In genomic region chr15:83534960-83535889, GRCm38 (mm10) we compare ENCODE assay signal across 10 mouse cellular contexts. TPM values are rescaled to one million over a fixed set of nuclear protein-coding genes. Genes with fewer than 3 reads are reported as not detected.
A peak's percentile ranks its signal among the peaks of the same experiment; 100 is the strongest.
DNase-seq lines count a peak whose midpoint lies in the region; ATAC-seq and TF ChIP-seq lines count a peak whose summit lies in the region.
"Had no signal": no experiment of that assay in that cellular context is flagged by ENCODE, and none has a peak within 500 bp of the region (broad histone marks: within the 10 kb centered on the region; RNA-seq: fewer than 3 reads in every experiment).

No protein-coding gene starts in this region.

- no peak for DNase-seq in liver, postnatal 0 days
- peak; percentile 60 for DNase-seq in intestine, embryonic 14.5 days (ENCODE audit: low spot score)
- DNase-seq in left cerebral cortex, postnatal 4 days, result no peak
- DNase-seq in retina, postnatal 1 day, result no peak
- no peak for DNase-seq in cerebellum, adult 9-10 months
- DNase-seq: cerebellum, adult 9-11 months; midbrain, embryonic 14.5 days had no signal

- no peak for TF ChIP-seq CTCF in liver, postnatal 0 days (IDR thresholded peaks at IDR 0.05; ENCODE audit: low read depth)
- no peak for TF ChIP-seq CTCF in bone marrow macrophage, adult 2 months (IDR thresholded peaks at IDR 0.05; ENCODE audit: low read depth, low read length)

- H3K9ac ChIP-seq in liver, embryonic 12.5 days, result no peak overlapping the region
- H3K9ac ChIP-seq in liver, postnatal 0 days (replicated peaks), result no peak overlapping the region
- H3K9ac ChIP-seq in intestine, embryonic 14.5 days (ENCODE audit: low read length), result no peak overlapping the region

- ATAC-seq in liver, embryonic 12.5 days, result no peak
- ATAC-seq in liver, postnatal 0 days, result no peak
- ATAC-seq in intestine, embryonic 14.5 days (replicated peaks; ENCODE audit: low FRiP score, low TSS enrichment, low read depth), result peak; percentile 69

- intact Hi-C loops in left cerebral cortex, postnatal 4 days (cut with DNase I), result no loop called here

- TF ChIP-seq EP300 in liver, postnatal 0 days (IDR thresholded peaks at IDR 0.05; ENCODE audit: low read depth), result no peak

- H3K9me3 ChIP-seq in liver, embryonic 12.5 days (replicated peaks), result no peaks in the 10 kb centered on the region
- H3K9me3 ChIP-seq in liver, postnatal 0 days (ENCODE audit: low read length), result no peaks in the 10 kb centered on the region
- no peaks in the 10 kb centered on the region for H3K9me3 ChIP-seq in intestine, embryonic 14.5 days (ENCODE audit: control insufficient read depth, low read length)

- H3K27me3 ChIP-seq in liver, embryonic 12.5 days (replicated peaks), result peaks cover 16% of the 10 kb centered on the region
- H3K27me3 ChIP-seq in liver, postnatal 0 days (ENCODE audit: insufficient read depth, low read length), result no peaks in the 10 kb centered on the region
- no peaks in the 10 kb centered on the region for H3K27me3 ChIP-seq in intestine, embryonic 14.5 days (replicated peaks; ENCODE audit: control insufficient read depth, insufficient read depth, low read length)
- peaks cover 4% of the 10 kb centered on the region for H3K27me3 ChIP-seq in myocyte (ENCODE audit: control insufficient read depth, insufficient read depth, insufficient read length)

- H3K79me2 ChIP-seq in myocyte (ENCODE audit: control insufficient read depth, insufficient read depth), result no peaks in the 10 kb centered on the region

- H3K27ac ChIP-seq in liver, embryonic 12.5 days, result 0 out of 2 replicates have a peak overlapping the region, but pooled peaks have one; percentile 23
- H3K27ac ChIP-seq in liver, postnatal 0 days (ENCODE audit: low read depth), result no peak overlapping the region
- H3K27ac ChIP-seq in bone marrow macrophage, adult 2 months (ENCODE audit: insufficient read depth, low read depth, low read length), result peak overlapping the region; percentile 34
- peak overlapping the region; percentile 57; the same call in 1 of the 2 replicates for H3K27ac ChIP-seq in intestine, embryonic 14.5 days (ENCODE audit: low read depth)

- H3K36me3 ChIP-seq in liver, embryonic 12.5 days, result no peaks in the 10 kb centered on the region
- no peaks in the 10 kb centered on the region for H3K36me3 ChIP-seq in liver, postnatal 0 days (replicated peaks; ENCODE audit: insufficient read depth, low read length)
- no peaks in the 10 kb centered on the region for H3K36me3 ChIP-seq in intestine, embryonic 14.5 days (ENCODE audit: control insufficient read depth, insufficient read depth, low read length)
- no peaks in the 10 kb centered on the region for H3K36me3 ChIP-seq in myocyte (ENCODE audit: control insufficient read depth, insufficient read depth)

- no peak overlapping the region for H3K4me3 ChIP-seq in liver, embryonic 12.5 days
- H3K4me3 ChIP-seq in liver, postnatal 0 days (ENCODE audit: low read depth, low read length), result no peak overlapping the region
- H3K4me3 ChIP-seq in bone marrow macrophage, adult 2 months (ENCODE audit: insufficient read depth, low read length), result peak overlapping the region; percentile 5; the same call in 1 of the 2 replicates
- H3K4me3 ChIP-seq in intestine, embryonic 14.5 days (ENCODE audit: low read depth, low read length), result no peak overlapping the region
- no peak overlapping the region for H3K4me3 ChIP-seq in myocyte

- H3K4me1 ChIP-seq in liver, embryonic 12.5 days, result peaks cover 13% of the 10 kb centered on the region
- H3K4me1 ChIP-seq in liver, postnatal 0 days (ENCODE audit: insufficient read depth), result peaks cover 11% of the 10 kb centered on the region
- H3K4me1 ChIP-seq in bone marrow macrophage, adult 2 months (ENCODE audit: control insufficient read depth, insufficient read depth, low read length), result peaks cover 39% of the 10 kb centered on the region
- peaks cover 4% of the 10 kb centered on the region; the same call in 1 of the 2 replicates for H3K4me1 ChIP-seq in intestine, embryonic 14.5 days (replicated peaks; ENCODE audit: control insufficient read depth, insufficient read depth, low read length)

- no peak overlapping the region for H3ac ChIP-seq in myocyte (ENCODE audit: control insufficient read depth, insufficient read length)

- WGBS in liver, embryonic 12.5 days (ENCODE audit: insufficient replicate concordance), result 65% methylated on average over 17 of the region's 17 CpGs
- WGBS in liver, postnatal 0 days (ENCODE audit: insufficient replicate concordance), result 62% methylated on average over 17 of the region's 17 CpGs
- WGBS in intestine, embryonic 14.5 days, result 63% methylated on average over 17 of the region's 17 CpGs

- no peak overlapping the region for H3K4me2 ChIP-seq in liver, embryonic 12.5 days
- no peak overlapping the region for H3K4me2 ChIP-seq in liver, postnatal 0 days (ENCODE audit: low read depth, low read length)
- H3K4me2 ChIP-seq in intestine, embryonic 14.5 days (ENCODE audit: low read length), result no peak overlapping the region
- no peak overlapping the region for H3K4me2 ChIP-seq in myocyte (ENCODE audit: low read depth)

- TF ChIP-seq POLR2A in bone marrow macrophage, adult 2 months (IDR thresholded peaks at IDR 0.05; ENCODE audit: borderline replicate concordance, low read depth, low read length), result no peak
- no peak for TF ChIP-seq POLR2A in myocyte (IDR thresholded peaks at IDR 0.05; ENCODE audit: insufficient read length, low read depth)

TF ChIP-seq in myocyte, 11 proteins besides CTCF, POLR2A, EP300 and RAD21:
- TF ChIP-seq USF1 (IDR thresholded peaks at IDR 0.05; ENCODE audit: low read depth), result no peak
- TF ChIP-seq MAX (IDR thresholded peaks at IDR 0.05; ENCODE audit: low read depth), result no peak
- peak in 2 of 3 experiments; percentile 22 to 33 for TF ChIP-seq MYOD1 (IDR thresholded peaks at IDR 0.05; ENCODE audit: control insufficient read depth in 1 of 3, insufficient read length in 2 of 3, low read depth in 2 of 3)
- peak in 1 of 3 experiments; percentile 30 for TF ChIP-seq MYOG (IDR thresholded peaks at IDR 0.05; ENCODE audit: control insufficient read depth in 1 of 3, insufficient read depth in 1 of 3, insufficient read length in 2 of 3, low read depth in 2 of 3)
- peak; percentile 94 for TF ChIP-seq SRF (IDR thresholded peaks at IDR 0.05; ENCODE audit: control insufficient read depth, insufficient read length, low read depth)
- no peak for TF ChIP-seq E2F4 (IDR thresholded peaks at IDR 0.05; ENCODE audit: insufficient read depth)
- no peak for TF ChIP-seq CEBPB (IDR thresholded peaks at IDR 0.05; ENCODE audit: insufficient read depth, poor library complexity, severe bottlenecking)
- TF ChIP-seq POLR2AphosphoS2 (IDR thresholded peaks at IDR 0.05; ENCODE audit: insufficient read length, low read depth), result no peak
- TF ChIP-seq TCF12 (IDR thresholded peaks at IDR 0.05; ENCODE audit: insufficient read depth, poor library complexity, severe bottlenecking), result no peak
- no peak for TF ChIP-seq REST (IDR thresholded peaks at IDR 0.05; ENCODE audit: insufficient read depth, insufficient read length)
- no peak for TF ChIP-seq TCF3 (IDR thresholded peaks at IDR 0.05; ENCODE audit: insufficient read length, low read depth)

RNA-seq across cellular contexts. Expression of gene Bik, which starts 8.6 kb away (rescaled TPM):
- 2.2 and 2.7 TPM in 2 replicates for polyA plus RNA-seq in liver, embryonic 12.5 days (2016; fragmentation: Nextera tagmentation; extraction: Ambion mirVana)
- 6.2 and 6.4 TPM in 2 replicates for polyA plus RNA-seq in liver, postnatal 0 days (2015; fragmentation: Nextera tagmentation; extraction: Ambion mirVana)
- 1.2 TPM in 1 of 2 replicates, not detected in the other for polyA plus RNA-seq in bone marrow macrophage, adult 2 months (2012; ENCODE audit: insufficient read depth, insufficient read length, missing spikeins)
- polyA plus RNA-seq in intestine, embryonic 14.5 days (2014; fragmentation: Nextera tagmentation; extraction: Ambion mirVana), result 5.1 and 6.0 TPM in 2 replicates
- 1.3 TPM for polyA plus RNA-seq in myocyte (2012; fragmentation: generic; extraction: Trizol)
- not detected for total RNA-seq in left cerebral cortex, postnatal 4 days (2021)

RNA-seq across cellular contexts. Expression of gene Ttll1, which starts 24.5 kb away (rescaled TPM):
- 9.6 and 10.0 TPM in 2 replicates for polyA plus RNA-seq in liver, embryonic 12.5 days (2016; fragmentation: Nextera tagmentation; extraction: Ambion mirVana)
- 2.7 and 3.2 TPM in 2 replicates for polyA plus RNA-seq in liver, postnatal 0 days (2015; fragmentation: Nextera tagmentation; extraction: Ambion mirVana)
- 7.2 and 9.1 TPM in 2 replicates for polyA plus RNA-seq in bone marrow macrophage, adult 2 months (2012; ENCODE audit: insufficient read depth, insufficient read length, missing spikeins)
- polyA plus RNA-seq in intestine, embryonic 14.5 days (2014; fragmentation: Nextera tagmentation; extraction: Ambion mirVana), result 12.6 and 15.3 TPM in 2 replicates
- polyA plus RNA-seq in myocyte (2012; fragmentation: generic; extraction: Trizol), result 47.7 TPM
- total RNA-seq in left cerebral cortex, postnatal 4 days (2021), result 10 to 100 TPM; 70.6 to 71.9 TPM

RNA-seq across cellular contexts. Expression of gene Tspo, which starts 28.2 kb away (rescaled TPM):
- 186 and 192 TPM in 2 replicates for polyA plus RNA-seq in liver, embryonic 12.5 days (2016; fragmentation: Nextera tagmentation; extraction: Ambion mirVana)
- 168 and 183 TPM in 2 replicates for polyA plus RNA-seq in liver, postnatal 0 days (2015; fragmentation: Nextera tagmentation; extraction: Ambion mirVana)
- polyA plus RNA-seq in bone marrow macrophage, adult 2 months (2012; ENCODE audit: insufficient read depth, insufficient read length, missing spikeins), result 203 and 204 TPM in 2 replicates
- polyA plus RNA-seq in intestine, embryonic 14.5 days (2014; fragmentation: Nextera tagmentation; extraction: Ambion mirVana), result 95.1 and 107 TPM in 2 replicates
- polyA plus RNA-seq in myocyte (2012; fragmentation: generic; extraction: Trizol), result 937 TPM
- 1 to 10 TPM; 2.9 to 3.8 TPM for total RNA-seq in left cerebral cortex, postnatal 4 days (2021)

RNA-seq across cellular contexts. Expression of gene Mcat, which starts 28.4 kb away (rescaled TPM):
- 27.1 and 28.1 TPM in 2 replicates for polyA plus RNA-seq in liver, embryonic 12.5 days (2016; fragmentation: Nextera tagmentation; extraction: Ambion mirVana)
- polyA plus RNA-seq in liver, postnatal 0 days (2015; fragmentation: Nextera tagmentation; extraction: Ambion mirVana), result 20.0 and 20.5 TPM in 2 replicates
- 7.3 and 8.6 TPM in 2 replicates for polyA plus RNA-seq in bone marrow macrophage, adult 2 months (2012; ENCODE audit: insufficient read depth, insufficient read length, missing spikeins)
- 41.1 and 41.6 TPM in 2 replicates for polyA plus RNA-seq in intestine, embryonic 14.5 days (2014; fragmentation: Nextera tagmentation; extraction: Ambion mirVana)
- 55.9 TPM for polyA plus RNA-seq in myocyte (2012; fragmentation: generic; extraction: Trizol)
- total RNA-seq in left cerebral cortex, postnatal 4 days (2021), result 10 to 100 TPM; 31.1 to 34.7 TPM

RNA-seq across cellular contexts. Expression of gene Ttll12, which starts 59.7 kb away (rescaled TPM):
- 62.7 and 64.0 TPM in 2 replicates for polyA plus RNA-seq in liver, embryonic 12.5 days (2016; fragmentation: Nextera tagmentation; extraction: Ambion mirVana)
- 10.9 and 12.9 TPM in 2 replicates for polyA plus RNA-seq in liver, postnatal 0 days (2015; fragmentation: Nextera tagmentation; extraction: Ambion mirVana)
- polyA plus RNA-seq in bone marrow macrophage, adult 2 months (2012; ENCODE audit: insufficient read depth, insufficient read length, missing spikeins), result 11.2 and 14.1 TPM in 2 replicates
- polyA plus RNA-seq in intestine, embryonic 14.5 days (2014; fragmentation: Nextera tagmentation; extraction: Ambion mirVana), result 36.2 and 40.3 TPM in 2 replicates
- 69.6 TPM for polyA plus RNA-seq in myocyte (2012; fragmentation: generic; extraction: Trizol)
- total RNA-seq in left cerebral cortex, postnatal 4 days (2021), result 10 to 100 TPM; 28.4 to 30.8 TPM
